Mouse (Mus musculus): ENCODE measurements at regions not wholly inside any gene's neighbourhood (a gene's known extent, or its start where the extent isn't known, plus 50 kb on each side); places are given as distances from the start of the nearest gene placed in this dataset.

DNA sequence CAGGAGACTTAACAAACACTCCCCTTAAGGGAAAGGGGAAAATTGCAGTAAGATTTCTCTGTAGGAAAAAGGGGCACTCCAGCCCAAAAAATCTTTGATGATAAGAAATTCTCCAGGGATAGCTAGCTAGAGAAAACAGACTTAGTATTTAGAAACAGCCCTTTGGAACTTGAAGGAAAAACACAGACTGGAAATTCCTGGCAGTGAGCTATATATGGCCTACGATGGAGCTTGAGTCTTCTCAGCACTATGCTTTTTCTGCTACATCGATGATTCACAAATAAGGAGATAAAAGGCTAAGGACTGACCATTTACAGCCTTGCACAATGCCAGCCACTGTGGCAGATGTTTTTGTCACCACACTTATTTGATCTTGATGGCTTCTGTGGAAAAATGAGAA lies 768.1 kb downstream of the Crisp4 start:
- TF ChIP-seq CTCF (IDR thresholded peaks at IDR 0.05; ENCODE audit: borderline replicate concordance, insufficient read depth, low read length) (no peak), POLR2A (IDR thresholded peaks at IDR 0.05; ENCODE audit: low read depth, low read length) (no peak)

All from embryonic fibroblast, embryonic 13.5 days (primary cell).